Comparison of ENCODE assay signal across 17 mouse cellular contexts in the genomic region with DNA sequence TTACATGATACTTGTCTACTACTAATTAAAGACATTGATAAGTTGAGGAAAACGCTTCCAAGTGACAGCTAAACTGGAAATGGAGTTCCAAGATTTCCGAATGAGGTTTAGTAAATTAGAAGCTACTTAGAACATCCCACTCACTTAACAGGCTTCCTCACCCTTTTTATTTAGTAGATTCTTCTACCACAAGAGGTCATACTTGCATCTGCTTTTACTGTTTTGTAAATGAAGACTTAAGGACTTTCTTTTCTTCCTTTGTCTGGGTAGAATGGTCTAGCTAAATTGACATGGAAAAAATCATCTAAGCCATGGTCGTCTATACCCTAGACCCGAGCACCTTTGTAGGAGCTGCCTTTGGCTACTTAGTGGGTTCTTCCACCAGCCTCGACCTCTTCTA.
DNase-seq lines count a peak whose midpoint lies in the region; ATAC-seq and TF ChIP-seq lines count a peak whose summit lies in the region.
"Had no signal": no experiment of that assay in that cellular context is flagged by ENCODE, and none has a peak within 500 bp of the region (broad histone marks: within the 10 kb centered on the region; RNA-seq: fewer than 3 reads in every experiment).

No protein-coding gene starts in this region.

- TF ChIP-seq CTCF in layer of hippocampus, adult 2 months (conservative IDR thresholded peaks at IDR 0.05): peak; percentile 74
- TF ChIP-seq CTCF in brain, embryonic 14.5 days (IDR thresholded peaks at IDR 0.05; ENCODE audit: borderline replicate concordance, extremely low read depth, insufficient read depth, insufficient read length): no peak

- no peak overlapping the region for H3K27ac ChIP-seq in layer of hippocampus, adult 2 months
- H3K27ac ChIP-seq: embryonic facial prominence, embryonic 12.5 days; forebrain, embryonic 13.5 days; limb, embryonic 13.5 days; stomach, embryonic 15.5 days had no signal

- peak; percentile 8 for DNase-seq in cerebellum, adult 9-10 months
- DNase-seq in layer of hippocampus, adult 2 months (ENCODE audit: low spot score in 2 of 2): no peak
- no peak for DNase-seq in layer of hippocampus, postnatal 25 days (ENCODE audit: extremely low spot score in 1 of 2, low spot score in 1 of 2)
- DNase-seq in 3T3-L1 (ENCODE audit: low read depth, low spot score): peak; percentile 52
- peak; percentile 53 for DNase-seq in brain, embryonic 14.5 days (ENCODE audit: low read depth)
- DNase-seq in kidney, adult 11 months: no peak
- DNase-seq: adrenal gland, postnatal 10 days; heart, postnatal 14 days; kidney, adult 8-10 months; layer of hippocampus, adult 9-11 months; right cerebral cortex, postnatal 4 days had no signal

- no peak overlapping the region for H3K4me3 ChIP-seq in layer of hippocampus, adult 2 months
- H3K4me3 ChIP-seq: embryonic facial prominence, embryonic 12.5 days; forebrain, embryonic 13.5 days; limb, embryonic 13.5 days; stomach, embryonic 15.5 days had no signal

- no peak for TF ChIP-seq POLR2A in brain, embryonic 14.5 days (IDR thresholded peaks at IDR 0.05; ENCODE audit: borderline replicate concordance, extremely low read depth, insufficient read depth, insufficient read length, poor library complexity, severe bottlenecking)

- no peak for ATAC-seq in cerebellum, adult (ENCODE audit: insufficient number of reproducible peaks, low FRiP score, low TSS enrichment)
- no peak for ATAC-seq in CD4-positive, CD25-positive, alpha-beta regulatory T cell, adult 4 months
- ATAC-seq: forebrain, embryonic 13.5 days had no signal

Comparison
In these comparisons a context has a peak if more than half of its experiments do, and no peak if none do; other contexts are left out.
1. DNase-seq: peak in cerebellum, adult 9-10 months (single experiment), 3T3-L1 (single experiment) and brain, embryonic 14.5 days (single experiment); none in layer of hippocampus, adult 2 months (0 of 2), layer of hippocampus, postnatal 25 days (0 of 2) and kidney, adult 11 months (single experiment).